ENCODE assay signal across 17 mouse cellular contexts in the genomic region with DNA sequence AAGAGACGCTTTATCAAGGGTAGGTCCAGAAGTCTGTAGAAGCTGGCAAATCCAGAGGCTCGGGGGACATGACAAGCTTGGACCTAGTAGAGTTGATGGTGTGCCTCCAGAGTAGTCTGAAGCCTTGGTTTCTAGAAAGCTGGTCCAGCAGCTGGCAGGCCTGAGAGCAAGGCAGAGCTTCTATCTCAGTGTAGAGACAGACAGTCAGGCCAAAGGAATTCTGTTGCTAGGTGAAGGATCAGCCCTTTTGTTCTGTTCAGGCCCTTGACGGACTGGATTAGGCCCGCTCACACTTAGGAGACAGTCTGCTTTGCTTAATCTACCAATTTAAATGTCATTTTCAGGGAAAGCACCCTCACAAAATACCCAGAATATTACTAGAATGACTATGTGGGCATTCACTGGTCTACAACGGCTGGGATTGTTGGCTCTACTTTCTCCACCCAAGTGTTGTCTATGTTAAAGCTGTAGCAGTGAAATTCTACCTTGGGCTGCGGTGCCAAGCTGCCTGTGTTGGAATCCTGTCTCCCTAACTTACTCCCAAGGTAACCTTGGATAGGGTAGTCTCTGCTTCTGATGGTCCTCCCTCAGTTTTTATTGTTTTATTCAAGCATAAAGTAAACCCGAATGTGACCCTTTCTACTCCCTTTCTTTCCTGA. TPM values are rescaled to one million over a fixed set of nuclear protein-coding genes. Genes with fewer than 3 reads are reported as not detected.
DNase-seq lines count a peak whose midpoint lies in the region; ATAC-seq and TF ChIP-seq lines count a peak whose summit lies in the region.
"Had no signal": no experiment of that assay in that cellular context is flagged by ENCODE, and none has a peak within 500 bp of the region (broad histone marks: within the 10 kb centered on the region; RNA-seq: fewer than 3 reads in every experiment).

No protein-coding gene starts in this region.

- H3K9ac ChIP-seq in intestine, embryonic 16.5 days (ENCODE audit: low read depth, low read length) = no peak overlapping the region
- H3K9ac ChIP-seq in intestine, embryonic 15.5 days = no peak overlapping the region
- no peak overlapping the region for H3K9ac ChIP-seq in midbrain, embryonic 15.5 days
- H3K9ac ChIP-seq: forebrain, postnatal 0 days; liver, embryonic 12.5 days had no signal

- H3K4me3 ChIP-seq in gastrocnemius, adult 2 months = no peak overlapping the region
- no peak overlapping the region for H3K4me3 ChIP-seq in intestine, embryonic 16.5 days (ENCODE audit: low read length)
- H3K4me3 ChIP-seq in intestine, embryonic 15.5 days (replicated peaks) = no peak overlapping the region
- H3K4me3 ChIP-seq in embryonic facial prominence, embryonic 10.5 days = no peak overlapping the region
- no peak overlapping the region for H3K4me3 ChIP-seq in midbrain, embryonic 15.5 days
- H3K4me3 ChIP-seq: liver, embryonic 12.5 days had no signal

- no peaks in the 10 kb centered on the region for H3K36me3 ChIP-seq in intestine, embryonic 16.5 days (ENCODE audit: control insufficient read depth, insufficient read depth, low read length)
- H3K36me3 ChIP-seq in intestine, embryonic 15.5 days = no peaks in the 10 kb centered on the region
- H3K36me3 ChIP-seq in embryonic facial prominence, embryonic 10.5 days (replicated peaks) = no peaks in the 10 kb centered on the region
- H3K36me3 ChIP-seq in midbrain, embryonic 15.5 days (replicated peaks) = no peaks in the 10 kb centered on the region
- H3K36me3 ChIP-seq: G1E; liver, embryonic 12.5 days had no signal

- no peak overlapping the region for H3K4me2 ChIP-seq in intestine, embryonic 16.5 days (ENCODE audit: low read depth, low read length)
- H3K4me2 ChIP-seq in intestine, embryonic 15.5 days (replicated peaks) = no peak overlapping the region
- no peak overlapping the region for H3K4me2 ChIP-seq in midbrain, embryonic 15.5 days
- H3K4me2 ChIP-seq: liver, embryonic 12.5 days had no signal

- 0 out of 2 replicates have a peak, but pooled peaks cover 4% of the 10 kb centered on the region for H3K4me1 ChIP-seq in intestine, embryonic 16.5 days (ENCODE audit: control insufficient read depth, insufficient read depth, low read length)
- H3K4me1 ChIP-seq in intestine, embryonic 15.5 days (replicated peaks) = no peaks in the 10 kb centered on the region
- peaks cover 32% of the 10 kb centered on the region for H3K4me1 ChIP-seq in embryonic facial prominence, embryonic 10.5 days
- H3K4me1 ChIP-seq in midbrain, embryonic 15.5 days = no peaks in the 10 kb centered on the region
- H3K4me1 ChIP-seq: liver, embryonic 12.5 days had no signal

- H3K27ac ChIP-seq in gastrocnemius, adult 2 months = peak overlapping the region; percentile 70
- H3K27ac ChIP-seq in intestine, embryonic 16.5 days (ENCODE audit: low read length) = no peak overlapping the region
- H3K27ac ChIP-seq in intestine, embryonic 15.5 days = no peak overlapping the region
- 0 out of 2 replicates have a peak overlapping the region, but pooled peaks have one; percentile 24 for H3K27ac ChIP-seq in embryonic facial prominence, embryonic 10.5 days (replicated peaks)
- H3K27ac ChIP-seq in midbrain, embryonic 15.5 days = no peak overlapping the region
- H3K27ac ChIP-seq: liver, embryonic 12.5 days had no signal

- H3K9me3 ChIP-seq in intestine, embryonic 16.5 days (ENCODE audit: control insufficient read depth, low read length) = no peaks in the 10 kb centered on the region
- H3K9me3 ChIP-seq in intestine, embryonic 15.5 days = no peaks in the 10 kb centered on the region
- H3K9me3 ChIP-seq in embryonic facial prominence, embryonic 10.5 days = no peaks in the 10 kb centered on the region
- no peaks in the 10 kb centered on the region for H3K9me3 ChIP-seq in midbrain, embryonic 15.5 days
- H3K9me3 ChIP-seq: G1E; liver, embryonic 12.5 days had no signal

- no peaks in the 10 kb centered on the region for H3K27me3 ChIP-seq in intestine, embryonic 16.5 days (replicated peaks; ENCODE audit: control insufficient read depth, insufficient read depth, low read length)
- no peaks in the 10 kb centered on the region for H3K27me3 ChIP-seq in intestine, embryonic 15.5 days (replicated peaks)
- no peaks in the 10 kb centered on the region for H3K27me3 ChIP-seq in embryonic facial prominence, embryonic 10.5 days (replicated peaks; ENCODE audit: low read depth, poor library complexity, severe bottlenecking)
- H3K27me3 ChIP-seq in midbrain, embryonic 15.5 days (replicated peaks) = no peaks in the 10 kb centered on the region

- 63% methylated on average over 7 of the region's 7 CpGs for WGBS in intestine, embryonic 16.5 days
- 63% methylated on average over 7 of the region's 7 CpGs for WGBS in intestine, embryonic 15.5 days
- 68% methylated on average over 7 of the region's 7 CpGs for WGBS in embryonic facial prominence, embryonic 10.5 days
- WGBS in midbrain, embryonic 15.5 days = 38% methylated on average over 7 of the region's 7 CpGs

- TF ChIP-seq CTCF in gastrocnemius, adult 2 months (IDR thresholded peaks at IDR 0.05) = no peak

- intact Hi-C loops in gastrocnemius, adult 2 months (cut with DNase I) = no loop called here

- DNase-seq in gastrocnemius, adult 2 months = peak; percentile 44
- DNase-seq in gastrocnemius, postnatal 25 days = no peak
- no peak for DNase-seq in embryonic facial prominence, embryonic 10.5 days (ENCODE audit: low spot score)
- no peak for DNase-seq in kidney, postnatal 25 days
- DNase-seq in kidney, adult 9 months = no peak
- DNase-seq: B cell, adult 2 months; cerebellum, postnatal 10 days; forebrain, postnatal 0 days; kidney, adult 2 months; layer of hippocampus, adult 9-11 months; lung, postnatal 10 days; right cerebral cortex, postnatal 14 days had no signal

- 0 out of 2 replicates have a peak, but pooled peaks have one; percentile 21 for ATAC-seq in intestine, embryonic 16.5 days
- ATAC-seq in intestine, embryonic 15.5 days = no peak
- 0 out of 2 replicates have a peak, but pooled peaks have one; percentile 56 for ATAC-seq in midbrain, embryonic 15.5 days (replicated peaks)
- ATAC-seq: forebrain, postnatal 0 days; liver, embryonic 12.5 days had no signal

RNA-seq across cellular contexts. Expression of a gene that starts 38.8 kb away (rescaled TPM):
- 100 to 1,000 TPM; 585 to 709 TPM for total RNA-seq in gastrocnemius, adult 2 months (2021)
- total RNA-seq in gastrocnemius, postnatal 25 days (2021) = 100 to 1,000 TPM; 560 to 651 TPM
- 35.7 and 37.2 TPM in 2 replicates for polyA plus RNA-seq in intestine, embryonic 16.5 days (2015; fragmentation: Nextera tagmentation; extraction: Ambion mirVana)
- polyA plus RNA-seq in intestine, embryonic 15.5 days (2015; fragmentation: Nextera tagmentation; extraction: Ambion mirVana) = 28.8 and 29.0 TPM in 2 replicates
- 17.2 and 18.2 TPM in 2 replicates for polyA plus RNA-seq in embryonic facial prominence, embryonic 10.5 days (2016; fragmentation: Nextera tagmentation; extraction: Ambion mirVana)
- 12.7 and 14.1 TPM in 2 replicates for polyA plus RNA-seq in midbrain, embryonic 15.5 days (2015; fragmentation: Nextera tagmentation; extraction: Ambion mirVana)

RNA-seq across cellular contexts. Expression of a gene that starts 59.5 kb away (rescaled TPM):
- 1 to 10 TPM; 1.5 to 5.5 TPM for total RNA-seq in gastrocnemius, adult 2 months (2021)
- 1 to 10 TPM; 2.1 to 3.2 TPM for total RNA-seq in gastrocnemius, postnatal 25 days (2021)
- polyA plus RNA-seq in intestine, embryonic 16.5 days (2015; fragmentation: Nextera tagmentation; extraction: Ambion mirVana) = 0.18 and 0.20 TPM in 2 replicates
- 0.14 and 0.34 TPM in 2 replicates for polyA plus RNA-seq in intestine, embryonic 15.5 days (2015; fragmentation: Nextera tagmentation; extraction: Ambion mirVana)
- not detected in 2 replicates for polyA plus RNA-seq in embryonic facial prominence, embryonic 10.5 days (2016; fragmentation: Nextera tagmentation; extraction: Ambion mirVana)
- polyA plus RNA-seq in midbrain, embryonic 15.5 days (2015; fragmentation: Nextera tagmentation; extraction: Ambion mirVana) = 0.22 and 0.30 TPM in 2 replicates
- polyA plus RNA-seq: G1E had no signal

Comparison
In these comparisons a context has a peak if more than half of its experiments do, and no peak if none do; other contexts are left out.
1. H3K27ac ChIP-seq: peak in gastrocnemius, adult 2 months (single experiment) and embryonic facial prominence, embryonic 10.5 days (single experiment); none in intestine, embryonic 16.5 days (single experiment), intestine, embryonic 15.5 days (single experiment) and midbrain, embryonic 15.5 days (single experiment).